Mouse (Mus musculus) hindbrain, embryonic 15.5 days (tissue): ENCODE data around the gene Olfr1123. TPM values are rescaled to one million over a fixed set of nuclear protein-coding genes. Genes with fewer than 3 reads are reported as not detected.

Source experiments
- polyA plus RNA-seq: library from polyadenylated mRNA; unstranded; fragments of >200 nt; fragmentation: Nextera tagmentation; extraction: Ambion mirVana; gene quantifications from 2 replicates; pipeline ENCODE4 v1.2.1, GENCODE M21; 2015

The Olfr1123 gene
- polyA plus RNA-seq, 1 experiment from 2014 or later, result not detected

Other genes starting within 250 kb of the Olfr1123 start
- gene Olfr1112, start 228.8 kb upstream of the Olfr1123 start, polyA plus RNA-seq, result not detected in 2 replicates
- not detected in 2 replicates for gene Olfr1113, start 207.7 kb upstream of the Olfr1123 start, polyA plus RNA-seq
- gene Olfr1115, start 168.6 kb upstream of the Olfr1123 start, polyA plus RNA-seq, result not detected in 2 replicates
- not detected in 2 replicates for gene Olfr1116, start 149.1 kb upstream of the Olfr1123 start, polyA plus RNA-seq
- not detected in 2 replicates for gene Olfr1118, start 109.1 kb upstream of the Olfr1123 start, polyA plus RNA-seq
- gene Olfr1120, start 61.8 kb upstream of the Olfr1123 start, polyA plus RNA-seq, result not detected in 2 replicates
- not detected in 2 replicates for gene Olfr1121, start 46.7 kb upstream of the Olfr1123 start, polyA plus RNA-seq
- not detected in 2 replicates for gene Olfr1122, start 30.8 kb upstream of the Olfr1123 start, polyA plus RNA-seq
- gene Olfr1124, start 13.6 kb downstream of the Olfr1123 start, polyA plus RNA-seq, result 0.07 and 0.10 TPM in 2 replicates
- gene Olfr1126, start 37.3 kb downstream of the Olfr1123 start, polyA plus RNA-seq, result not detected in 2 replicates
- gene Pramel7, start 80.5 kb downstream of the Olfr1123 start, polyA plus RNA-seq, result not detected in 2 replicates
- not detected in 2 replicates for gene Pramel6, start 89.9 kb downstream of the Olfr1123 start, polyA plus RNA-seq
- gene Olfr153, start 115.2 kb downstream of the Olfr1123 start, polyA plus RNA-seq, result not detected in 2 replicates
- not detected in 2 replicates for gene Olfr1128, start 128.9 kb downstream of the Olfr1123 start, polyA plus RNA-seq
- gene Olfr1129, start 157.3 kb downstream of the Olfr1123 start, polyA plus RNA-seq, result not detected in 2 replicates
- gene Olfr1130, start 189.6 kb downstream of the Olfr1123 start, polyA plus RNA-seq, result not detected in 2 replicates
- not detected in 2 replicates for gene Olfr1131, start 210.5 kb downstream of the Olfr1123 start, polyA plus RNA-seq
- not detected in 2 replicates for gene Olfr1132, start 220.9 kb downstream of the Olfr1123 start, polyA plus RNA-seq
- gene Olfr1133, start 230.7 kb downstream of the Olfr1123 start, polyA plus RNA-seq, result not detected in 2 replicates
- gene Olfr1134, start 241.8 kb downstream of the Olfr1123 start, polyA plus RNA-seq, result not detected in 2 replicates